Mouse (Mus musculus) limb, embryonic 15.5 days (tissue): ENCODE measurements at regions not wholly inside any gene's neighbourhood (a gene's known extent, or its start where the extent isn't known, plus 50 kb on each side); places are given as distances from the start of the nearest gene placed in this dataset.

Experiments
- ATAC-seq: fragments of 200-750 bp; cut with Nextera tagmentation; 2 replicates; pipeline ENCODE4 v1.8.0; 2017; ENCODE audit warnings: low read depth, moderate TSS enrichment; ENCODE audit not compliant: insufficient number of reproducible peaks, low FRiP score, low TSS enrichment
- H3K27ac ChIP-seq: fragments of 300-500 bp; sonication (generic); 2 replicates; pipeline ENCODE4 v1.5.1; 2015; ENCODE audit warnings: moderate library complexity, mild to moderate bottlenecking, inconsistent platforms
- H3K27me3 ChIP-seq: fragments of 300-500 bp; sonication (generic); 2 replicates; pipeline ENCODE4 v1.6.1; 2015; ENCODE audit warnings: inconsistent platforms
- H3K36me3 ChIP-seq: fragments of 300-500 bp; sonication (generic); 2 replicates; pipeline ENCODE4 v1.6.1; 2015; ENCODE audit warnings: inconsistent platforms
- H3K4me1 ChIP-seq: fragments of 300-500 bp; sonication (generic); 2 replicates; pipeline ENCODE4 v1.6.1; 2015; ENCODE audit warnings: inconsistent platforms
- H3K4me2 ChIP-seq: fragments of 300-500 bp; sonication (generic); 2 replicates; pipeline ENCODE4 v1.6.1; 2015; ENCODE audit warnings: mild to moderate bottlenecking, inconsistent platforms
- H3K4me3 ChIP-seq: fragments of 300-500 bp; sonication (generic); 2 replicates; pipeline ENCODE4 v1.5.1; 2015; ENCODE audit warnings: mild to moderate bottlenecking, inconsistent platforms
- H3K9ac ChIP-seq: fragments of 300-500 bp; sonication (generic); 2 replicates; pipeline ENCODE4 v1.6.1; 2015; ENCODE audit warnings: inconsistent platforms
- H3K9me3 ChIP-seq: fragments of 300-500 bp; sonication (generic); 2 replicates; pipeline ENCODE4 v1.6.1; 2016; ENCODE audit warnings: inconsistent platforms
- WGBS: fragments of 180-500 bp; shearing (Covaris S2); methylation state at CpG from one replicate; pipeline ENCODE4 v1.1.7; 2015; 5-methylcytosine and 5-hydroxymethylcytosine counted together

DNA sequence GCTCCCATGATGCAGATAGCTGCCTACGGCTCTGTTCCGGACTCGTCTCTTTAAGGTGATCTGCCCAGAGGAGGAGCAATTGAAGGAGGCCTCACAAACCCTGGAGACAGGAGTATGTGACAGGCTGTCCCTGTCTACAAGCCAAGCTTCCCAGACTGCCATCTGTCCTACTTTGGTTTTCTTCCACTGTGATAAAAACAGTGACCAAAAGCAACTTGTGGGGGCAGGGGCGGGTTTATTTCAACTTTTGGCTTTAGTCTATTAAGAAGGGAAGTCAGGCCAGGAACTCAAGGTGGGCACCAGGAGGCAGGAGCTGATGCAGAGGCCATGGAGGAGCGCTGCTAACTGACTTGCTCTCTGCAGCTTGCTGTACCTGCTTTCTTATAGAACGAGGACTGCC is 193.9 kb downstream of the Opa1 start:
- Histone ChIP-seq H3K27ac (no peak overlapping the region), H3K27me3 (no peaks in the 10 kb centered on the region), H3K4me2 (no peak overlapping the region), H3K9ac (no peak overlapping the region), H3K9me3 (no peaks in the 10 kb centered on the region), H3K4me3 (no peak overlapping the region), H3K36me3 (no peaks in the 10 kb centered on the region), H3K4me1 (peaks cover 33% of the 10 kb centered on the region)
- ATAC-seq: no peak
- 86% methylated on average over 6 of the region's 6 CpGs for WGBS

DNA sequence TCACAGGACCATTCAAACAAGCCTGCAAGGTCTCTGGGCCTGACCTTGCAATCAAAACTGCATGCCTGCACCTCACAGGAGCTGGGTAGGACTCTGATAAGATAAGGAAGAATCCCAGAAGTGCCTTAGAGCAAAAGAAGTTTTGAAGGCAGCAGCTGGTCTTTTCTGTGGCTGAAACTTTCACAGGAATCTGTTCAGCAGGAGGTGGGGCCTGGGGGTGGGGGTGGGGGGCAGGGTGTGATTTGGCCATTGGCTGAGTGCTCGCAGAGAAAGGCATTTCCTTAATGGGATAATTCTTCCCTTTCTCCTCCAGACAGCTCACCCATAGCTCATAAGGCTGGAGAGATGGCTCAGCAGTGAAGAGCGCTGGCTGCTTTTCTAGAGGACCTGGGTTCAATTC is 195.8 kb downstream of the Opa1 start:
- Histone ChIP-seq H3K27ac (no peak overlapping the region), H3K4me3 (no peak overlapping the region), H3K9me3 (no peaks in the 10 kb centered on the region), H3K9ac (no peak overlapping the region), H3K4me2 (no peak overlapping the region), H3K27me3 (no peaks in the 10 kb centered on the region), H3K36me3 (no peaks in the 10 kb centered on the region), H3K4me1 (peaks cover 33% of the 10 kb centered on the region)
- ATAC-seq: 0 out of 2 replicates have a peak, but pooled peaks have one; percentile 19
- WGBS: 56% methylated on average over 2 of the region's 2 CpGs

DNA sequence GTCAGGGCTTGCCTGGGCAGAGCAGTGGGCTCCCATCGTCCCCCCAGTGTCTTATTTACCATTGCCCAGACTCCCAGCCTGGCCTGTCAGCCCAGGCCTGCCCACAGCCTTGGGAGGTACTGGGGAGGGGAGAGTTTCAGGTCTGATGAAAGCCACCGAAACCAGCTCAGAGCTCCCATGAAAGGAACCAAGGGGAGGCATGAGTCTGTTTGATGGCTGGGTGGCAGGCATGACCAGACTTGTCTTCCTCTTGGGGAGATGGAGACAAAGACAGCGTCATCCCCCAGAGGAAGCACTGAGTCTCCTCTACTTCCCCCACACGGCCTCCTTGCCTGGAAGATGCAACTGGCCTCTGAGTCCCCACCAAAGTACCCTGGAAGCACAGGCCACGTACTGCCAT is 196.7 kb downstream of the Opa1 start:
- peak overlapping the region; percentile 51; the same call in 1 of the 2 replicates for H3K27ac ChIP-seq
- WGBS: 65% methylated on average over 5 of the region's 5 CpGs
- H3K4me1 ChIP-seq: peaks cover 30% of the 10 kb centered on the region
- H3K9ac ChIP-seq: no peak overlapping the region
- H3K36me3 ChIP-seq: no peaks in the 10 kb centered on the region
- H3K4me2 ChIP-seq: no peak overlapping the region
- H3K9me3 ChIP-seq: no peaks in the 10 kb centered on the region
- H3K27me3 ChIP-seq: no peaks in the 10 kb centered on the region
- no peak for ATAC-seq
- H3K4me3 ChIP-seq: no peak overlapping the region

DNA sequence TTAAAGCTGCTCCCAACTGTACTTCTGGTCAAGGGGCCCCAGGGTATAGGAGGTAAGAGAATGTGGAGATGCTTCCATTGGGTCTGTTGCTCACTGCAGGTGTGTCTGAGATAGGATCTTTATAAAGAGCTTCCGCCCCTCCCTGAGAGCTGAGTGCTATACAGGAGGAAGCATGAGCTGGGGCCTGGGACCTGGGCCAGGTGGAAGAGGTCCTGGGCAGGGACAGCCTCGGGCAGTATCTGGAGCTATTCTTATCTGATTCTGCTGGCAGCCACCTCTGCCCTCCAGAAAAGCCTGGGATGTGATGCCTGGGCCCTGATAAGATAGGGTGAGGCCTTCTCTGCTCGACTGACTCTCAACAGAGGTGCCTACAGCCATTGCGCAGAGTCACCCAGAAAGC is 203.3 kb downstream of the Opa1 start:
- Histone ChIP-seq H3K9me3 (peaks cover 3% of the 10 kb centered on the region; the same call in 1 of the 2 replicates), H3K27ac (no peak overlapping the region), H3K4me1 (no peaks in the 10 kb centered on the region; the same call in 1 of the 2 replicates), H3K9ac (no peak overlapping the region), H3K36me3 (no peaks in the 10 kb centered on the region), H3K27me3 (no peaks in the 10 kb centered on the region), H3K4me2 (no peak overlapping the region), H3K4me3 (no peak overlapping the region)
- ATAC-seq: no peak
- WGBS: 62% methylated on average over 4 of the region's 4 CpGs

DNA sequence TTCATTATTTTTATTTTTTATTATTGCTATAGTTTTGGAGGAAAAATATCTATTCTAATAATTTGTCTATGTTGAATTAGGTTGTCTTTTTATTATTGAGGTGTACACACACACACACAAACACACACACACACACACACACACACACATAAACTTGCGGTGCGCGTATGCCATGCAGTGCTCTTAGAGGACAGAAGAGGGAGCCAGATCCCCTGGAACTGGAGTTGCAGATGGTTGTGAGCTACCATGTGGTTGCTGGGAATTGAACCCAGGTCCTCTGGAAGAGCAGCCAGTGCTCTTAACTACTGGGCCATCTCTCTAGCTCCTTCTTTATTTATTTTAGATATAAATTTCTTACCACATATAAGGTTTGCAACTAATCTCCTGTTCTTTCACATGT is 206.0 kb downstream of the Opa1 start:
- WGBS: 100% methylated on average over 3 of the region's 3 CpGs
- no peak overlapping the region for H3K4me3 ChIP-seq
- no peak overlapping the region for H3K9ac ChIP-seq
- no peak for ATAC-seq
- peaks cover 2% of the 10 kb centered on the region; the same call in 1 of the 2 replicates for H3K4me1 ChIP-seq
- H3K27me3 ChIP-seq: no peaks in the 10 kb centered on the region
- peaks cover 3% of the 10 kb centered on the region; the same call in 1 of the 2 replicates for H3K9me3 ChIP-seq
- H3K36me3 ChIP-seq: no peaks in the 10 kb centered on the region
- H3K4me2 ChIP-seq: no peak overlapping the region
- no peak overlapping the region for H3K27ac ChIP-seq

DNA sequence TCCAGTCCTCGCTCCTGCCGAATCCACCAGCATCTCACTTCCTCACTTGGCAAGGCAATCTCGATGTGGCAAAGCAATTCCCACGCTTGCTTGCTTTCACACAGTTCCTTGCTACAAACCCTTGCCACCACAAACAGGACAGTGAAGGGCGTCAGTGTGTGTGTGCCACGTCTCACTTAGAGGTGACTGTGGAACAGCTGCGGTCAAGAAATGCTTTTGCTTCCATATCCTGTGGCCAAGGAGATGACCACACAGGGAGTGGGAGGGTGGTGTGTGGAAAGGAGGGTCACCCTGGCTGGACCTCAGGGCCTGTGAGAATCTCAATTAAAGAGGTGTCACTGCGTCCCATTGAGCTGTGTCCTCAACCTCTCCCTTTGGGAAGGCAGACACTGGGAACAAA is 207.4 kb downstream of the Opa1 start:
- no peak for ATAC-seq
- H3K4me1 ChIP-seq: peaks cover 2% of the 10 kb centered on the region; the same call in 1 of the 2 replicates
- H3K4me3 ChIP-seq: no peak overlapping the region
- peaks cover 3% of the 10 kb centered on the region; the same call in 1 of the 2 replicates for H3K9me3 ChIP-seq
- H3K27me3 ChIP-seq: no peaks in the 10 kb centered on the region
- H3K27ac ChIP-seq: no peak overlapping the region
- H3K9ac ChIP-seq: no peak overlapping the region
- no peak overlapping the region for H3K4me2 ChIP-seq
- 79% methylated on average over 8 of the region's 8 CpGs for WGBS
- no peaks in the 10 kb centered on the region for H3K36me3 ChIP-seq

DNA sequence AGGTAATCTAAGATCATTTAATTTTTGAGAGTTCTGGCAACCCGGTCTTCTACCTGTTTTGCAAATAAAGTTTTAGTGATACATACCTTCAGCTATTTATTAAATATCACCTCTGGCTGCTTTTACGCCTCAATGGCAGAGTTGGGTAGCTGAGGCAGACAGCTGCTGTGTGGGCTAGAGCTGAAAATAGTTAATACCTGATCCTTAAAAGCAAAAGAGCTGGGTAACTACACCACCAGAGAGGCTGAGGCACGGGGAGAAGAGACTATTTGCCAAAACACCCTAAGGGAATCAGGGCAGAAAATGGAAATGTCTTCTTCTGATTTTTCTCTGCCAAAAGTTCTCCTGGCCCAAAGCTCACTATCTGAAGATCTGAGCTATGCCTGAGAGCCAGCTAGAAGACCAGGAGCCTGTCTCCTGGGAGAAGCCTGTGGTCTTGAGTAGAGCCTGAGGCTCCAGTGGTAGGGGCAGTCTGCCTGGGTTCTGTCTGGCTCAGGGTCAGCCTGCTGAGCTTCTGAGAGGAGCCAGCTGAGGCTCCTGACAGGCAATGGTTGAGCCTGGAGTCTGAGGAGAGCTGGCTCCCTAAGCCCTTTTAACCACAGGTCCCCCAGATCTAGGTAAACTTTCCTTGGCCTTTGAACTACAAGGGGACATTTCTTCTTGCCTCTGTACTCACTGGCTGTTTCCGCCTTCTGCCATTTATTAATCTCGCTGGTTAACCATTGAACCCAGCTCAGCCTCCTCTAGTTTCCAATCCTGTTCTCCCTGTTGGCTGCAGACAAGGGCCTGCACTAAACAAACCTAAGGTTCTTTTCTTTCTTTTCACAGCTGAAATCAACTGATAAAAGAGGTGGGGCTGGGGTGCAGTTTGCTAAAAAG is 208.7 kb downstream of the Opa1 start:
- WGBS: 69% methylated on average over 5 of the region's 5 CpGs
- no peak overlapping the region for H3K9ac ChIP-seq
- no peak overlapping the region for H3K4me2 ChIP-seq
- H3K36me3 ChIP-seq: no peaks in the 10 kb centered on the region
- no peaks in the 10 kb centered on the region for H3K27me3 ChIP-seq
- H3K4me3 ChIP-seq: no peak overlapping the region
- no peak overlapping the region for H3K27ac ChIP-seq
- H3K4me1 ChIP-seq: peaks cover 2% of the 10 kb centered on the region; the same call in 1 of the 2 replicates
- H3K9me3 ChIP-seq: peaks cover 3% of the 10 kb centered on the region; the same call in 1 of the 2 replicates
- no peak for ATAC-seq

DNA sequence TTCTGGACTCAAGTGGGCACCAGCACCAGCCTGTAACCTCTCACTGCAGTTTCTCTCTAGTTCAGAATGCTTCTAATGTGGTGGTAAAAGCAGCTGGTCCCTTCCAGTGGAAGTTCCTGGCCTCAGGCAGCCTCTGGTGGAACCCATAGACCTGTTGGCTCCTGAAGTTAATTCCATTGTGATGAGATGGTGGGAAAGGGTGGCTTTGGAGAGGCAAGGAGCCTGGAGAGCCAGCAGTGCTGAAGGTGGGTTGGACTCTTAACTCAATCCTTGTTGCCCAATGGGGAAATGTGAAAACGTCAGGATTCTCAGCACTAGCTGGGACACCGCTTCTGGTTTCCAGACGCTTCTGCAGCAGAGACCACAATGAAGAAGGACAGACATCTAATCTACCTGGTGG is 210.9 kb downstream of the Opa1 start:
- H3K4me1 ChIP-seq: peaks cover 2% of the 10 kb centered on the region; the same call in 1 of the 2 replicates
- H3K36me3 ChIP-seq: no peaks in the 10 kb centered on the region
- no peak overlapping the region for H3K4me3 ChIP-seq
- no peak overlapping the region for H3K27ac ChIP-seq
- H3K27me3 ChIP-seq: no peaks in the 10 kb centered on the region
- ATAC-seq: no peak
- 88% methylated on average over 3 of the region's 3 CpGs for WGBS
- H3K9ac ChIP-seq: no peak overlapping the region
- peaks cover 2% of the 10 kb centered on the region; the same call in 1 of the 2 replicates for H3K9me3 ChIP-seq
- no peak overlapping the region for H3K4me2 ChIP-seq

DNA sequence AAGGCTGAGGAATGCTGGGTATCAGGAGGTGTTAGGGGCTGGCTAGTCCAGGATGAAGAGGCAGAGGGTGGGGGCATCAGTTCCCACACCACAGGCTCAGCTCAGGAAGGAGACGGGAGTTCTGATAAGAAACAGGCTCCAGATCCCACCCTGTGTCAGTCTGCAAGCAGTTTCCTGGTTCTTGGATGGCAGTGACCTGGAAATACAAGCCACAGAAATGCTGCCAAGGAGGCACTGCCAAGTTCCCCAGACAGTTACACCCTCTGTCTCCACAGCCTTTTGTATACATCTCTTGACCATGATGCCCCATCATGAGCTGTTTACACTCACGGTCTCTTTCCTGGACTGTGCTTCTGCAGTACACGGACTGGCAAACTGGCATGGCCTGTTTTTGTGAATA is 220.1 kb downstream of the Opa1 start:
- Histone ChIP-seq H3K4me1 (peaks cover 11% of the 10 kb centered on the region; the same call in 1 of the 2 replicates), H3K27me3 (no peaks in the 10 kb centered on the region), H3K9ac (no peak overlapping the region), H3K27ac (no peak overlapping the region), H3K4me2 (no peak overlapping the region), H3K4me3 (no peak overlapping the region), H3K9me3 (no peaks in the 10 kb centered on the region), H3K36me3 (no peaks in the 10 kb centered on the region)
- ATAC-seq: no peak
- WGBS: 72% methylated on average over 3 of the region's 3 CpGs

DNA sequence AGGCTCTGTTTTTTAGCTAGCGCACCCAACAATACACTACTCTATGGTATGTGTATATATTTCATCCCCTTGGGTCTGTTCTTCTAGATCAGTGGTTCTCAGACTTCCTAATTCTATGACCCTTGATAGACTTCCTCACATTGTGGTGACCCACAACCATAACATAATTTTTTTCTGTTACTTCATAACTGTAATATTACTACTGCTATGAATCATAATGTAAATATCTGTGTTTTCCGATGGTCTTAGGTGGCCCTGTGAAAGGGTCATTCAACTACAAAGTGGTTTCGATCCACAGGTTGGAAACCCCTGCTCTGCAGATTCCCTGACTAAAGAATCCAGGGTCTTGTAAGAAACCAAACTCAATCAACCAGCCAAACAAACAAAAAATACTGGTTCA is 220.8 kb downstream of the Opa1 start:
- Histone ChIP-seq H3K4me2 (no peak overlapping the region), H3K36me3 (no peaks in the 10 kb centered on the region), H3K4me1 (peaks cover 11% of the 10 kb centered on the region; the same call in 1 of the 2 replicates), H3K27me3 (no peaks in the 10 kb centered on the region), H3K27ac (no peak overlapping the region), H3K4me3 (no peak overlapping the region), H3K9ac (no peak overlapping the region), H3K9me3 (no peaks in the 10 kb centered on the region)
- 74% methylated on average over 3 of the region's 3 CpGs for WGBS
- no peak for ATAC-seq

DNA sequence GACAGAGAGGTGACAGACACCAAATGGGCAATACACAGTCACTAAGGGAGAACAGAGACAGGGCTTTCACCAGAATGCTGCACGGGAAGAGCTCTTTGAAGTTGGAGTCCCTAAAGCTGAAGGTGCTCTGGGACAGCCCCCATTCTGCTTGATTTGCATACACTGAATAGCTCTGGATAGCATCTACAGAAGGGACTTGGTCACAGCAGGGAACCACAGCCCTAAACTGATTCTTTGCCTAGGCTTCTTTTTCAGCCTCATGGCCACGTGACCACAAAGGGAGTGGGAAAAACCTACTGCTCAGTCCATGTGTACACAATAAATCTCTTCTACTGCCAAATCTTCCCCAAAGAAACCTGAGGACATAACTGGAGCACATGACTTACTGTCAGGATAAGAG is 221.3 kb downstream of the Opa1 start:
- Histone ChIP-seq H3K27ac (no peak overlapping the region), H3K9me3 (no peaks in the 10 kb centered on the region), H3K9ac (no peak overlapping the region), H3K4me2 (no peak overlapping the region), H3K36me3 (no peaks in the 10 kb centered on the region), H3K27me3 (no peaks in the 10 kb centered on the region; the same call in 1 of the 2 replicates), H3K4me1 (peaks cover 11% of the 10 kb centered on the region; the same call in 1 of the 2 replicates), H3K4me3 (no peak overlapping the region)
- no peak for ATAC-seq
- 25% methylated on average over 2 of the region's 2 CpGs for WGBS

DNA sequence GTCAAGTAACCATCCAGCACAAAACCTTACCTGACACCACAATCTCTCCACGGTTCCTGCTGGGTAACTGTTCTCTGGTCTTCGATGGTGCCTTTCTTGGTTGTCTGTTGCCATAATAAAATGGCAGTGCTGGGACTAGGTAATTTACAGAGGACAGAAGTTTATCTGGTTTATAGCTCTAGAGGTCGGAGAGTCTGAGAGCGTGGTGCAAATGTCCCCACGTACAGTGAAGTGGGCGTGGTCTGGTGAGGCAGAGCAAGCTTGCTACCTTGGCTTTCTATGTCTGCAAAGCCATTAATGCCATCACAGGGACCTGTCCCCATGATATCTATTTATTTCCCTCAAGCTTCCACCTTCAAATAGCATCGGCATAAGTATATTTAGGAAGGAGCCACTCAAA is 223.0 kb downstream of the Opa1 start:
- no peak overlapping the region for H3K4me2 ChIP-seq
- peaks cover 11% of the 10 kb centered on the region; the same call in 1 of the 2 replicates for H3K4me1 ChIP-seq
- WGBS: 79% methylated on average over 7 of the region's 7 CpGs
- H3K9me3 ChIP-seq: no peaks in the 10 kb centered on the region
- no peak for ATAC-seq
- H3K27ac ChIP-seq: no peak overlapping the region
- no peak overlapping the region for H3K9ac ChIP-seq
- no peaks in the 10 kb centered on the region for H3K36me3 ChIP-seq
- no peaks in the 10 kb centered on the region; the same call in 1 of the 2 replicates for H3K27me3 ChIP-seq
- H3K4me3 ChIP-seq: no peak overlapping the region
